Comparison of ENCODE assay signal across 9 mouse cellular contexts in genomic region chrX:151132785-151133184, GRCm38 (mm10). TPM values are rescaled to one million over a fixed set of nuclear protein-coding genes. Genes with fewer than 3 reads are reported as not detected.
DNase-seq lines count a peak whose midpoint lies in the region; ATAC-seq lines count a peak whose summit lies in the region.
"Had no signal": no experiment of that assay in that cellular context is flagged by ENCODE, and none has a peak within 500 bp of the region (broad histone marks: within the 10 kb centered on the region; RNA-seq: fewer than 3 reads in every experiment).

No protein-coding gene starts in this region.

- no peak overlapping the region for H3K4me2 ChIP-seq in limb, embryonic 11.5 days (ENCODE audit: low read depth, severe bottlenecking)
- H3K4me2 ChIP-seq: limb, embryonic 15.5 days had no signal

- no peaks in the 10 kb centered on the region for H3K36me3 ChIP-seq in limb, embryonic 11.5 days (ENCODE audit: control insufficient read depth, insufficient read depth, low read length)
- no peaks in the 10 kb centered on the region for H3K36me3 ChIP-seq in limb, embryonic 10.5 days
- H3K36me3 ChIP-seq: limb, embryonic 15.5 days had no signal

- H3K4me1 ChIP-seq in limb, embryonic 11.5 days (ENCODE audit: control insufficient read depth, insufficient read depth, low read length): no peaks in the 10 kb centered on the region
- H3K4me1 ChIP-seq in limb, embryonic 10.5 days: no peaks in the 10 kb centered on the region
- H3K4me1 ChIP-seq: limb, embryonic 15.5 days had no signal

- no peaks in the 10 kb centered on the region for H3K9me3 ChIP-seq in limb, embryonic 11.5 days (ENCODE audit: control insufficient read depth, low read length)
- H3K9me3 ChIP-seq in limb, embryonic 10.5 days (replicated peaks): no peaks in the 10 kb centered on the region
- H3K9me3 ChIP-seq: limb, embryonic 15.5 days had no signal

- peak; percentile 2 for DNase-seq in cerebellum, adult 9-11 months
- no peak for DNase-seq in cerebellum, adult 11-12 months
- DNase-seq in limb, embryonic 11.5 days (ENCODE audit: low spot score): peak; percentile 22
- no peak for DNase-seq in limb, embryonic 10.5 days (ENCODE audit: low spot score)
- peak; percentile 6 for DNase-seq in cerebellum, postnatal 25 days
- peak; percentile 1 for DNase-seq in lung, postnatal 14 days
- DNase-seq in spleen, adult 18-20 months: no peak

- no peak for ATAC-seq in limb, embryonic 11.5 days (ENCODE audit: insufficient number of reproducible peaks, low FRiP score, low TSS enrichment, low read depth)
- no peak for ATAC-seq in granulocyte monocyte progenitor cell, adult 5-6 weeks (replicated peaks; ENCODE audit: poor library complexity, severe bottlenecking)

- no peak overlapping the region for H3K9ac ChIP-seq in limb, embryonic 11.5 days (ENCODE audit: low read length)
- H3K9ac ChIP-seq: limb, embryonic 15.5 days had no signal

- H3K27me3 ChIP-seq in limb, embryonic 11.5 days (ENCODE audit: control insufficient read depth, insufficient read depth, low read length): no peaks in the 10 kb centered on the region
- peaks cover 26% of the 10 kb centered on the region; the same call in 1 of the 2 replicates for H3K27me3 ChIP-seq in limb, embryonic 10.5 days (ENCODE audit: low read depth, poor library complexity, severe bottlenecking)

- no peak overlapping the region for H3K27ac ChIP-seq in limb, embryonic 11.5 days (replicated peaks; ENCODE audit: low read depth, low read length)
- H3K27ac ChIP-seq in limb, embryonic 10.5 days: no peak overlapping the region
- H3K27ac ChIP-seq: limb, embryonic 15.5 days had no signal

- no peak overlapping the region for H3K4me3 ChIP-seq in limb, embryonic 11.5 days (ENCODE audit: low read depth, low read length)
- no peak overlapping the region for H3K4me3 ChIP-seq in limb, embryonic 10.5 days
- H3K4me3 ChIP-seq: limb, embryonic 15.5 days had no signal

- 31% methylated on average over 9 of the region's 10 CpGs for WGBS in limb, embryonic 11.5 days
- 21% methylated on average over 10 of the region's 10 CpGs for WGBS in limb, embryonic 10.5 days

RNA-seq across cellular contexts. Expression of gene Tsr2, which starts 36.4 kb away (rescaled TPM):
- 45.2 and 57.2 TPM in 2 replicates for polyA plus RNA-seq in limb, embryonic 11.5 days (2014; fragmentation: Nextera tagmentation; extraction: Ambion mirVana)
- polyA plus RNA-seq in limb, embryonic 10.5 days (2016; fragmentation: Nextera tagmentation; extraction: Ambion mirVana): 59.1 and 68.9 TPM in 2 replicates
- 27.9 and 51.3 TPM in 2 replicates for total RNA-seq in granulocyte monocyte progenitor cell, adult 5-6 weeks (2014; fragmentation: Nextera tagmentation)
- 40.8 and 50.2 TPM in 2 replicates for total RNA-seq in granulocyte monocyte progenitor cell, adult 5-6 weeks (2017)

Comparison
In these comparisons a context has a peak if more than half of its experiments do, and no peak if none do; other contexts are left out.
1. DNase-seq: peak in cerebellum, adult 9-11 months (single experiment), limb, embryonic 11.5 days (single experiment), cerebellum, postnatal 25 days (2 of 2) and lung, postnatal 14 days (single experiment); none in cerebellum, adult 11-12 months (single experiment), limb, embryonic 10.5 days (single experiment) and spleen, adult 18-20 months (0 of 2).